ENCODE assay signal across 16 mouse cellular contexts in genomic region chr6:147672481-147672880, GRCm38 (mm10).
"Had no signal": no experiment of that assay in that cellular context is flagged by ENCODE, and none has a peak within 500 bp of the region (broad histone marks: within the 10 kb centered on the region; RNA-seq: fewer than 3 reads in every experiment).

No protein-coding gene starts in this region.

- DNase-seq: kidney, adult 8-10 months; kidney, postnatal 25 days; layer of hippocampus, adult 9-11 months; liver; lung, adult 18-20 months; lung, postnatal 10 days; lung, postnatal 36 days; thymus, postnatal 25 days had no signal

- H3K9ac ChIP-seq: kidney, embryonic 15.5 days; limb, embryonic 13.5 days; liver, embryonic 12.5 days; liver, embryonic 15.5 days; lung, embryonic 15.5 days; midbrain, embryonic 12.5 days had no signal

- H3K27me3 ChIP-seq: kidney, embryonic 15.5 days; liver, embryonic 12.5 days; liver, embryonic 15.5 days; lung, embryonic 15.5 days had no signal

- H3K27ac ChIP-seq: kidney, embryonic 15.5 days; layer of hippocampus, adult 2 months; limb, embryonic 10.5 days; limb, embryonic 13.5 days; liver, embryonic 12.5 days; liver, embryonic 15.5 days; lung, embryonic 15.5 days; midbrain, embryonic 12.5 days had no signal

- H3K4me2 ChIP-seq: kidney, embryonic 15.5 days; limb, embryonic 13.5 days; liver, embryonic 12.5 days; liver, embryonic 15.5 days; lung, embryonic 15.5 days; midbrain, embryonic 12.5 days had no signal

- H3K9me3 ChIP-seq: kidney, embryonic 15.5 days; limb, embryonic 10.5 days; limb, embryonic 13.5 days; liver, embryonic 12.5 days; liver, embryonic 15.5 days; lung, embryonic 15.5 days; midbrain, embryonic 12.5 days had no signal

- H3K4me3 ChIP-seq: kidney, embryonic 15.5 days; layer of hippocampus, adult 2 months; limb, embryonic 10.5 days; limb, embryonic 13.5 days; liver, embryonic 12.5 days; liver, embryonic 15.5 days; lung, embryonic 15.5 days; midbrain, embryonic 12.5 days had no signal

- ATAC-seq: liver, embryonic 12.5 days had no signal

- H3K36me3 ChIP-seq: kidney, embryonic 15.5 days; limb, embryonic 10.5 days; limb, embryonic 13.5 days; liver, embryonic 12.5 days; liver, embryonic 15.5 days; lung, embryonic 15.5 days; midbrain, embryonic 12.5 days had no signal

- H3K4me1 ChIP-seq: kidney, embryonic 15.5 days; limb, embryonic 10.5 days; liver, embryonic 12.5 days; liver, embryonic 15.5 days; midbrain, embryonic 12.5 days had no signal
